Mouse (Mus musculus) CH12.LX (cell line): ENCODE measurements around the gene Kcnc3. TPM values are rescaled to one million over a fixed set of nuclear protein-coding genes. Genes with fewer than 3 reads are reported as not detected.
A peak's percentile ranks its signal among the peaks of the same experiment; 100 is the strongest.

Experiments
- DNase-seq: peaks from one replicate; pipeline ENCODE4 v3.0.0-alpha.2; 2013; ENCODE audit errors: extremely low read depth
- H3K27ac ChIP-seq: 2 replicates; pipeline ENCODE4 v1.5.1; 2012; ENCODE audit warnings: low read depth, mild to moderate bottlenecking, control low read depth, moderate library complexity; ENCODE audit not compliant: insufficient read depth
- H3K27me3 ChIP-seq: replicated peaks from 2 replicates; pipeline ENCODE3; 2012; ENCODE audit warnings: inconsistent platforms
- H3K36me3 ChIP-seq, 2 experiments: replicated peaks in 1 of 2; 2 replicates each; pipeline versions ENCODE3 to v1.6.1; 2012; ENCODE audit warnings: inconsistent platforms in 1 of 2, low read length in 1 of 2, mild to moderate bottlenecking in 1 of 2, mixed read lengths in 1 of 2, moderate library complexity in 1 of 2; ENCODE audit not compliant: control insufficient read depth in 1 of 2, insufficient read depth in 1 of 2
- H3K4me1 ChIP-seq, 2 experiments: 2 replicates each; pipeline ENCODE4 v1.6.1; 2012; ENCODE audit warnings: inconsistent platforms in 1 of 2, moderate library complexity in 1 of 2; ENCODE audit not compliant: insufficient read depth in 2 of 2, control insufficient read depth in 1 of 2
- H3K4me2 ChIP-seq: 2 replicates; pipeline ENCODE4 v1.6.1; 2012; ENCODE audit warnings: low read depth, mild to moderate bottlenecking, control low read depth; ENCODE audit not compliant: poor library complexity, insufficient read depth, severe bottlenecking
- H3K4me3 ChIP-seq, 3 experiments: fragments of 150-350 bp in 1 of 3; sonication (generic) in 1 of 3; replicated peaks in 1 of 3; 2 replicates each; pipeline versions ENCODE3 to v1.5.1; 2011 to 2012; ENCODE audit warnings: low read depth in 2 of 3, low read length in 2 of 3, mild to moderate bottlenecking in 2 of 3, moderate library complexity in 2 of 3, control low read depth in 1 of 3, improper control_type of control experiment in 1 of 3, inconsistent platforms in 1 of 3, mixed read lengths in 1 of 3; ENCODE audit not compliant: poor library complexity in 1 of 3
- H3K79me2 ChIP-seq: replicated peaks from 2 replicates; pipeline ENCODE4 v1.6.1; 2012; ENCODE audit warnings: mild to moderate bottlenecking, moderate library complexity; ENCODE audit not compliant: control insufficient read depth, poor library complexity, insufficient read depth, severe bottlenecking; ENCODE audit errors: extremely low read depth
- H3K9ac ChIP-seq: 2 replicates; pipeline ENCODE4 v1.6.1; 2012; ENCODE audit warnings: low read depth, mild to moderate bottlenecking, control low read depth, moderate library complexity; ENCODE audit not compliant: insufficient read depth
- H3K9me3 ChIP-seq: replicated peaks from 2 replicates; pipeline ENCODE3; 2012; ENCODE audit warnings: low read length, inconsistent platforms, mixed read lengths
- BHLHE40 ChIP-seq: IDR thresholded peaks from 2 replicates; pipeline ENCODE4 v1.6.1; 2011; ENCODE audit warnings: mild to moderate bottlenecking, low read depth, low read length, improper control_type of control experiment
- CHD1 ChIP-seq: IDR thresholded peaks from 2 replicates; pipeline ENCODE4 v1.6.1; 2012; ENCODE audit warnings: low read depth, low read length, improper control_type of control experiment, inconsistent platforms
- CHD2 ChIP-seq: IDR thresholded peaks from 2 replicates; pipeline ENCODE4 v1.6.1; 2011; ENCODE audit warnings: low read length, improper control_type of control experiment
- CTCF ChIP-seq, 2 experiments: IDR thresholded peaks in 1 of 2; conservative IDR thresholded peaks in 1 of 2; 2 replicates each; pipeline ENCODE4 v1.5.1; 2011 to 2012; ENCODE audit warnings: low read depth in 2 of 2, low read length in 2 of 2, improper control_type of control experiment in 1 of 2, inconsistent platforms in 1 of 2, mild to moderate bottlenecking in 1 of 2, moderate library complexity in 1 of 2
- E2F4 ChIP-seq: IDR thresholded peaks from 2 replicates; pipeline ENCODE4 v1.6.1; 2011; ENCODE audit warnings: low read depth, low read length, improper control_type of control experiment; ENCODE audit not compliant: insufficient replicate concordance
- ELF1 ChIP-seq: IDR thresholded peaks from 2 replicates; pipeline ENCODE4 v1.6.1; 2014; ENCODE audit warnings: low read depth, mild to moderate bottlenecking, inconsistent platforms, low read length, improper control_type of control experiment
- EP300 ChIP-seq: IDR thresholded peaks from 2 replicates; pipeline ENCODE4 v1.6.1; 2011; ENCODE audit warnings: low read length, improper control_type of control experiment
- ETS1 ChIP-seq: conservative IDR thresholded peaks from 2 replicates; pipeline ENCODE4 v1.6.1; 2012; ENCODE audit warnings: low read depth, mild to moderate bottlenecking, inconsistent platforms, low read length, improper control_type of control experiment, moderate library complexity
- GABPA ChIP-seq: IDR thresholded peaks from 2 replicates; pipeline ENCODE4 v1.6.1; 2012; ENCODE audit warnings: low read depth, low read length, improper control_type of control experiment, inconsistent platforms; ENCODE audit not compliant: insufficient replicate concordance
- HCFC1 ChIP-seq: IDR thresholded peaks from 2 replicates; pipeline ENCODE4 v1.6.1; 2012; ENCODE audit warnings: low read depth, mild to moderate bottlenecking, inconsistent platforms, low read length, improper control_type of control experiment
- IRF4 ChIP-seq: IDR thresholded peaks from 2 replicates; pipeline ENCODE4 v1.6.1; 2014; ENCODE audit warnings: low read depth, mild to moderate bottlenecking, inconsistent platforms, low read length, improper control_type of control experiment
- JUN ChIP-seq: IDR thresholded peaks from 2 replicates; pipeline ENCODE4 v1.6.1; 2011; ENCODE audit warnings: low read depth, mild to moderate bottlenecking, low read length, improper control_type of control experiment, moderate library complexity; ENCODE audit not compliant: insufficient read depth
- JUND ChIP-seq: conservative IDR thresholded peaks from 2 replicates; pipeline ENCODE4 v1.6.1; 2011; ENCODE audit warnings: low read depth, low read length, improper control_type of control experiment
- KAT2A ChIP-seq: IDR thresholded peaks from 2 replicates; pipeline ENCODE4 v1.6.1; 2012; ENCODE audit warnings: low read length, improper control_type of control experiment, inconsistent platforms; ENCODE audit not compliant: insufficient replicate concordance
- MAFK ChIP-seq: IDR thresholded peaks from 2 replicates; pipeline ENCODE4 v1.6.1; 2011; ENCODE audit warnings: low read length, improper control_type of control experiment; ENCODE audit not compliant: insufficient replicate concordance
- MAX ChIP-seq: IDR thresholded peaks from 2 replicates; pipeline ENCODE4 v1.6.1; 2011; ENCODE audit warnings: low read length, improper control_type of control experiment
- MAZ ChIP-seq: IDR thresholded peaks from 2 replicates; pipeline ENCODE4 v1.6.1; 2012; ENCODE audit warnings: low read depth, mild to moderate bottlenecking, inconsistent platforms, low read length, improper control_type of control experiment, moderate library complexity
- MEF2A ChIP-seq: IDR thresholded peaks from 2 replicates; pipeline ENCODE4 v1.6.1; 2014; ENCODE audit warnings: low read depth, mild to moderate bottlenecking, inconsistent platforms, low read length, improper control_type of control experiment, borderline replicate concordance
- MXI1 ChIP-seq: IDR thresholded peaks from 2 replicates; pipeline ENCODE4 v1.6.1; 2011; ENCODE audit warnings: mild to moderate bottlenecking, low read depth, low read length, improper control_type of control experiment
- MYC ChIP-seq: IDR thresholded peaks from 2 replicates; pipeline ENCODE4 v1.6.1; 2011; ENCODE audit warnings: low read depth, mild to moderate bottlenecking, improper control_type of control experiment, low read length
- NELFE ChIP-seq: IDR thresholded peaks from 2 replicates; pipeline ENCODE4 v1.6.1; 2011; ENCODE audit warnings: low read depth, low read length, improper control_type of control experiment
- NRF1 ChIP-seq: IDR thresholded peaks from 2 replicates; pipeline ENCODE4 v1.6.1; 2014; ENCODE audit warnings: low read depth, mild to moderate bottlenecking, inconsistent platforms, low read length, improper control_type of control experiment, moderate library complexity
- PAX5 ChIP-seq: IDR thresholded peaks from 2 replicates; pipeline ENCODE4 v1.6.1; 2012; ENCODE audit warnings: low read length, inconsistent platforms, mixed read lengths
- POLR2A ChIP-seq: IDR thresholded peaks from 2 replicates; pipeline ENCODE4 v1.6.1; 2011; ENCODE audit warnings: low read depth, mild to moderate bottlenecking, improper control_type of control experiment, low read length
- POLR2AphosphoS2 ChIP-seq: IDR thresholded peaks from 2 replicates; pipeline ENCODE4 v1.6.1; 2011; ENCODE audit warnings: low read depth, low read length, improper control_type of control experiment
- RAD21 ChIP-seq: IDR thresholded peaks from 2 replicates; pipeline ENCODE4 v1.6.1; 2011; ENCODE audit warnings: low read depth, mild to moderate bottlenecking, low read length, improper control_type of control experiment, moderate library complexity
- RCOR1 ChIP-seq: conservative IDR thresholded peaks from 2 replicates; pipeline ENCODE4 v1.6.1; 2012; ENCODE audit warnings: low read depth, mild to moderate bottlenecking, inconsistent platforms, low read length, improper control_type of control experiment
- SIN3A ChIP-seq: IDR thresholded peaks from 2 replicates; pipeline ENCODE4 v1.6.1; 2012; ENCODE audit warnings: low read length, improper control_type of control experiment, inconsistent platforms
- SMC3 ChIP-seq: IDR thresholded peaks from 2 replicates; pipeline ENCODE4 v1.6.1; 2011; ENCODE audit warnings: low read depth, low read length, improper control_type of control experiment
- TBP ChIP-seq: conservative IDR thresholded peaks from 2 replicates; pipeline ENCODE4 v1.6.1; 2011; ENCODE audit warnings: low read depth, low read length, improper control_type of control experiment
- TCF12 ChIP-seq: IDR thresholded peaks from 2 replicates; pipeline ENCODE4 v1.6.1; 2014; ENCODE audit warnings: low read depth, mild to moderate bottlenecking, inconsistent platforms, low read length, improper control_type of control experiment
- UBTF ChIP-seq: IDR thresholded peaks from 2 replicates; pipeline ENCODE4 v1.6.1; 2012; ENCODE audit warnings: low read depth, mild to moderate bottlenecking, inconsistent platforms, low read length, improper control_type of control experiment, moderate library complexity
- USF1 ChIP-seq: IDR thresholded peaks from 2 replicates; pipeline ENCODE4 v1.6.1; 2014; ENCODE audit warnings: low read depth, mild to moderate bottlenecking, inconsistent platforms, low read length, improper control_type of control experiment
- USF2 ChIP-seq: conservative IDR thresholded peaks from 2 replicates; pipeline ENCODE4 v1.6.1; 2011; ENCODE audit warnings: low read depth, low read length, improper control_type of control experiment
- ZC3H11A ChIP-seq: IDR thresholded peaks from 2 replicates; pipeline ENCODE4 v1.6.1; 2012; ENCODE audit warnings: low read depth, mild to moderate bottlenecking, inconsistent platforms, low read length, improper control_type of control experiment
- ZKSCAN1 ChIP-seq: IDR thresholded peaks from 2 replicates; pipeline ENCODE4 v1.6.1; 2012; ENCODE audit warnings: low read depth, inconsistent platforms, low read length, improper control_type of control experiment, borderline replicate concordance
- ZMIZ1 ChIP-seq: IDR thresholded peaks from 2 replicates; pipeline ENCODE4 v1.6.1; 2012; ENCODE audit warnings: low read depth, mild to moderate bottlenecking, inconsistent platforms, low read length, improper control_type of control experiment
- ZNF384 ChIP-seq: IDR thresholded peaks from 2 replicates; pipeline ENCODE4 v1.6.1; 2012; ENCODE audit warnings: low read depth, low read length, improper control_type of control experiment, inconsistent platforms
- dilution Hi-C: fragments of 300-500 bp; cut with MboI; formaldehyde crosslinking; loops from 2 replicates; pipeline ENCODE4 v1.14.3; 2020; ENCODE audit warnings: low sequenced_read_pairs; ENCODE audit not compliant: extremely low pct_unique_long_range_greater_than_20kb, extremely low pct_ligation_motif_present
- in situ Hi-C: fragments of 300-500 bp; cut with MboI; formaldehyde crosslinking; loops from 3 replicates; pipeline ENCODE4 v1.14.3; 2019; ENCODE audit warnings: low sequenced_read_pairs, low pct_ligation_motif_present, low pct_unique_long_range_greater_than_20kb, mixed read lengths
- polyA plus RNA-seq: library from polyadenylated mRNA; unstranded; fragments of >175 nt; gene quantifications from 2 replicates; pipeline ENCODE4 v1.2.1, GENCODE M21; 2012; ENCODE audit warnings: low read depth; ENCODE audit not compliant: insufficient read length
- total RNA-seq, 2 experiments: library from RNA; depleted of rRNA; stranded (reverse); fragments of 300-350 nt in 1 of 2; fragments of >200 nt in 1 of 2; gene quantifications; 2 replicates each; pipeline ENCODE4 v1.2.3; 2012 to 2014

The Kcnc3 gene
- total and polyA plus RNA-seq, 3 experiments: 0.31 to 5.6 (median 1.7) TPM

DNA sequence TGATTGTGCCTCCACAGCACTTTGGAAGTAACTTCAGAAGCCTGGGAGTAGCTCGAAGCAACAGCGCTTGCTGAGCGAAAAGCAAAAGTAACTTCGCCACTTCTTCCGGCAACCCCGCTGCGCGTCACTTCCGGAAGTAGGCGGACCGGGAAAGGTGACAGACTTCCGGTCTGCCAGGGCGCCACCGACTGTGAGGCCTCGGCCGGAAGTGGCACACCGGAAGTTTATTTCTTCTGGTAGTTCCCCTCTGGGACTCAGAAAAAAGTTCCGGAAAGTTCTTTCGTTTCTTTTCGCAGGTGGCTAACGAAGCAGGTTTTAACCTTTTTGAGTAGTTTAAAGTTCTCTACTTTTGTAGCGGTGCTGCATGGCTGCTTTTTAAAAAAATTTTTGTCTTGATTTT lies 36.6 kb upstream of the Kcnc3 start, which contains the start of gene Nr1h2:
Gene Nr1h2 (minus strand): TSS at position 126 of the 400 bp plus-strand sequence.
- no peaks in the 10 kb centered on the region for H3K79me2 ChIP-seq
- H3K4me1 ChIP-seq: peaks cover 2 to 28% of the 10 kb centered on the region in 2 experiments; a peak in 3 of 4 replicates
- H3K4me2 ChIP-seq: peak within 1 kb of the TSS; percentile 82
- dilution Hi-C loops: no loop called here
- TF ChIP-seq JUN (no peak), ELF1 (peak; percentile 99), CHD1 (no peak), USF1 (no peak), SMC3 (no peak), SIN3A (peak; percentile 98), NELFE (peak; percentile 76), RAD21 (no peak), RCOR1 (no peak), GABPA (no peak; the same call in 1 of the 2 replicates), NRF1 (no peak), TBP (peak; percentile 89), CHD2 (peak; percentile 13; the same call in 1 of the 2 replicates), JUND (0 out of 2 replicates have a peak, but pooled peaks have one; percentile 27), TCF12 (peak; percentile 83), POLR2AphosphoS2 (peak; percentile 68; the same call in 1 of the 2 replicates), IRF4 (peak; percentile 86), CTCF (conservative IDR thresholded peaks at IDR 0.05 in 1 of 2, IDR thresholded peaks at IDR 0.05 in 1 of 2; ENCODE audit: low read depth in 2 of 2, low read length in 2 of 2) (no peak), MXI1 (no peak; the same call in 1 of the 2 replicates), ZC3H11A (no peak), E2F4 (0 out of 2 replicates have a peak, but pooled peaks have one; percentile 63), MEF2A (peak; percentile 69; the same call in 1 of the 2 replicates), MAFK (no peak), EP300 (peak; percentile 57; the same call in 1 of the 2 replicates), BHLHE40 (no peak), ZNF384 (peak; percentile 91), ZKSCAN1 (peak; percentile 73; the same call in 1 of the 2 replicates), UBTF (no peak), ETS1 (peak; percentile 87), MYC (peak; percentile 76; the same call in 1 of the 2 replicates), POLR2A (peak; percentile 68), MAX (0 out of 2 replicates have a peak, but pooled peaks have one; percentile 36), USF2 (no peak), HCFC1 (peak; percentile 90), KAT2A (peak; percentile 85; the same call in 1 of the 2 replicates), PAX5 (no peak), MAZ (0 out of 2 replicates have a peak, but pooled peaks have one; percentile 56), ZMIZ1 (peak; percentile 45; the same call in 1 of the 2 replicates)
- in situ Hi-C loops: loop anchor here (5.0 kb wide), 1 partner anchor 47 kb away; no protein-coding TSS in a partner anchor
- H3K27me3 ChIP-seq: no peaks in the 10 kb centered on the region
- H3K27ac ChIP-seq: peak within 1 kb of the TSS; percentile 92
- H3K9me3 ChIP-seq: no peaks in the 10 kb centered on the region
- H3K36me3 ChIP-seq: peaks cover 30 to 35% of the 10 kb centered on the region in 2 experiments
- peak within 1 kb of the TSS; percentile 84 to 98 (median 93) for H3K4me3 ChIP-seq
- peak within 1 kb of the TSS; percentile 94 for H3K9ac ChIP-seq
- DNase-seq: peak; percentile 97
